Mouse (Mus musculus) inflammation-experienced regulatory T-cells, adult 16 weeks (primary cell): ENCODE measurements around the gene Csnka2ip. TPM values are rescaled to one million over a fixed set of nuclear protein-coding genes. Genes with fewer than 3 reads are reported as not detected.

ENCODE experiments used
- polyA plus RNA-seq: library from polyadenylated mRNA; unstranded; fragments of 100-300 nt; shearing (Covaris generic); gene quantifications from one replicate; pipeline ENCODE4 v1.2.1, GENCODE M21; 2017

Gene Csnka2ip
- polyA plus RNA-seq = not detected

GRCm38 (mm10) chr16:64602308-64602707 lies at the start of gene Csnka2ip:
Csnka2ip (minus strand) TSS chr16:64602408.

Other genes with a start within 250 kb of the Csnka2ip start
- 47.8 TPM for gene 4930453N24Rik, start 168.8 kb upstream of the Csnka2ip start, polyA plus RNA-seq
- 16.5 TPM for gene Zfp654, start 249.2 kb upstream of the Csnka2ip start, polyA plus RNA-seq
- 60.0 TPM for gene Cggbp1, start 249.6 kb upstream of the Csnka2ip start, polyA plus RNA-seq